Mouse (Mus musculus): ENCODE results near the gene Gm3776. TPM values are rescaled to one million over a fixed set of nuclear protein-coding genes. Genes with fewer than 3 reads are reported as not detected.
"Not testable (repeated sequence)": the region's sequence is repeated elsewhere in the genome, so short reads cannot be mapped to it uniquely, and the experiment has no call there.

Gm3776 gene
- polyA plus RNA-seq, 1 experiment: 0.07 TPM

- peak; percentile 13 for TF ChIP-seq USF1 (IDR thresholded peaks at IDR 0.05; ENCODE audit: low read depth)
- not testable (repeated sequence) for H3ac ChIP-seq (ENCODE audit: control insufficient read depth, insufficient read length); H3K4me3 ChIP-seq; H3K36me3 ChIP-seq (ENCODE audit: control insufficient read depth, insufficient read depth); H3K27me3 ChIP-seq (ENCODE audit: control insufficient read depth, insufficient read depth, insufficient read length); H3K79me2 ChIP-seq (ENCODE audit: control insufficient read depth, insufficient read depth)
- H3K4me2 ChIP-seq (ENCODE audit: low read depth): peak overlapping the region; percentile 3
Measured at GRCm38 (mm10) chr9:78255683-78256470, 1.1 kb upstream of the Gm3776 start.

DNA sequence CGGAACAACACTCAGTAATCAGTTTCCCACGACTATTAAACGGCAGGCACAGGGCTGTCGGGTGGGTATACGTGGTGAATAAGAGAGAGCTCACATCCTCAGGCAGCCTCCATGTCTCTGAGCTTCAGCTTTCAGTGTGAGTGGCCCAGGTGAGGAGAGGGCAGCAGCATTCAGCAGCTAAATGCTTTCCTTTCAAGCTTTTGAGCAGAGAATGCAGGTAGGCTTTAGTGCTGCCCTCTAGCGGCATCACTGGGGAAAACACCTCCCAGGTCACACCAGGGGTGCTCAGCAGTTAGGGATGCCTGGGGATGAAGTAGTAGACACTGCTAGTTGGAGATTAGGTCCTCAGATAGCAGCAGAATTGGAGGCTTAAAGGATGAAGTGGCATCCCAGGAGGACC lies 2.8 kb downstream of the Gm3776 start:
- not testable (repeated sequence) for H3K4me3 ChIP-seq; H3K36me3 ChIP-seq (ENCODE audit: control insufficient read depth, insufficient read depth); H3K27me3 ChIP-seq (ENCODE audit: control insufficient read depth, insufficient read depth, insufficient read length); H3ac ChIP-seq (ENCODE audit: control insufficient read depth, insufficient read length); H3K79me2 ChIP-seq (ENCODE audit: control insufficient read depth, insufficient read depth); H3K4me2 ChIP-seq (ENCODE audit: low read depth)

- H3K4me3 ChIP-seq; H3K36me3 ChIP-seq (ENCODE audit: control insufficient read depth, insufficient read depth); H3K27me3 ChIP-seq (ENCODE audit: control insufficient read depth, insufficient read depth, insufficient read length); H3ac ChIP-seq (ENCODE audit: control insufficient read depth, insufficient read length); H3K79me2 ChIP-seq (ENCODE audit: control insufficient read depth, insufficient read depth): not testable (repeated sequence)
- H3K4me2 ChIP-seq (ENCODE audit: low read depth): peak overlapping the region; percentile 36
Measured at GRCm38 (mm10) chr9:78270945-78271344, 14.0 kb downstream of the Gm3776 start.

- H3ac ChIP-seq (ENCODE audit: control insufficient read depth, insufficient read length); H3K79me2 ChIP-seq (ENCODE audit: control insufficient read depth, insufficient read depth); H3K27me3 ChIP-seq (ENCODE audit: control insufficient read depth, insufficient read depth, insufficient read length); H3K4me3 ChIP-seq; H3K36me3 ChIP-seq (ENCODE audit: control insufficient read depth, insufficient read depth): not testable (repeated sequence)
- peak overlapping the region; percentile 52 for H3K4me2 ChIP-seq (ENCODE audit: low read depth)
Measured at GRCm38 (mm10) chr9:78282002-78282711, 25.2 kb downstream of the Gm3776 start.

DNA sequence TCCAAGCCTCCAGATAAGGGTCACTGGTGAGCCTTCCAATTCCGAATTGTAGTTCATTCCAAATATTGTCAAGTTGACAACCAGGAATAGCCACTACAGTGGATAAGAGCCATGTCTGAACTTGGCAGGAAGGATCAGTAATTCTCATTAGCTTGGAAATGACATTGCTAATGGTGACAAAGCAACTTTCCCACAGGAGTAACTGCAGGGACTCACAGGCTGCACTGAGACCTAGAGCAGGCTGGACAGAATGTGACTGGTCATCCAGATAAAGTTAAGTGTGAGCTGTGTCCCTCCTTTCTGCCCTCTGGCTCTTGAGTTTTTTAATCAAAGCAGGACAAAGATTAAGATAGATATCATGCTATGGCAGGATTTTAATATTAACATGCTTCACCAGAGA lies 32.1 kb downstream of the Gm3776 start:
- H3K36me3 ChIP-seq (ENCODE audit: control insufficient read depth, insufficient read depth); H3K79me2 ChIP-seq (ENCODE audit: control insufficient read depth, insufficient read depth); H3K4me3 ChIP-seq; H3ac ChIP-seq (ENCODE audit: control insufficient read depth, insufficient read length); H3K4me2 ChIP-seq (ENCODE audit: low read depth); H3K27me3 ChIP-seq (ENCODE audit: control insufficient read depth, insufficient read depth, insufficient read length): not testable (repeated sequence)

DNA sequence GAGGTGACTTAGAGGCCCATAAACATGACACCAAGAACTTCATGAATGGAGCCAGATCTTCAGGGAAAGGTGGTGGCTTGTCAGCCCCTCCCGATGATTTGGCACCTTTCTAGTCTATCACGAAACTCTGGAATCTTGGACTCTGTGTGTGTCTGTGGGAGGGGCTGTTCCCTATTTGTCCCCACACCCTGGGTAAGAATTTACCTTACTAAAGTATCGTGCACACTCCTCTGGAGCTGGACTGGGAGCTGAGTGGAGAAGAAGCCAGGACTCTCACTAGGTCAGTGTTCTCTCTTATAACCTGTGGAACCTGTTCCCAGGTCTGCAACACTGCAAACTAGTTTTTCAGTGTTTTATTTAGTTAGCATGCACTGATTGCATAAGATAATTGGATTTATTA lies 32.8 kb downstream of the Gm3776 start, which contains the start of gene Gm10639:
Gene Gm10639 (plus strand): TSS at position 201 of the 400 bp plus-strand sequence.
- H3K36me3 ChIP-seq (ENCODE audit: control insufficient read depth, insufficient read depth); H3K79me2 ChIP-seq (ENCODE audit: control insufficient read depth, insufficient read depth); H3ac ChIP-seq (ENCODE audit: control insufficient read depth, insufficient read length); H3K4me3 ChIP-seq; H3K27me3 ChIP-seq (ENCODE audit: control insufficient read depth, insufficient read depth, insufficient read length); H3K4me2 ChIP-seq (ENCODE audit: low read depth): not testable (repeated sequence)

DNA sequence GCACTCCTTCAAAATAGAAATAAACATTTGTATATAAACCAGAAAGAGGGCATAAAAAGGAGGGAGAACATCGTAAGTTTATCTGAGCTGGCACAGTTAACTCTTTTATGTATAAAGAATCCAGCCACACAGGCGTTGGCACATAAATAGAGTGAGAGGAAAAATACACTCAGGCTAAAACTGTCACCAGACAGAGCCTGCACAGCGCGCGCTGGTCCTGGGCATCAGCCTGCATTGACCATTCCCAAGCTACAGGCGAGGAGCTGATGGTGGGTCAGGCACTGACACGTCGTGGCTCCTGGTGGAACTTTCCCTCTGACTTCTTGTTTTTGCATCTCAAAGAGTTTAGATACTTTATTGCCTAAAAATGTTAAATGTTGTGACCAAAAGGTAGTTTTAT lies 35.5 kb downstream of the Gm3776 start:
- H3K36me3 ChIP-seq (ENCODE audit: control insufficient read depth, insufficient read depth); H3K79me2 ChIP-seq (ENCODE audit: control insufficient read depth, insufficient read depth); H3K4me2 ChIP-seq (ENCODE audit: low read depth); H3K27me3 ChIP-seq (ENCODE audit: control insufficient read depth, insufficient read depth, insufficient read length); H3K4me3 ChIP-seq; H3ac ChIP-seq (ENCODE audit: control insufficient read depth, insufficient read length): not testable (repeated sequence)

DNA sequence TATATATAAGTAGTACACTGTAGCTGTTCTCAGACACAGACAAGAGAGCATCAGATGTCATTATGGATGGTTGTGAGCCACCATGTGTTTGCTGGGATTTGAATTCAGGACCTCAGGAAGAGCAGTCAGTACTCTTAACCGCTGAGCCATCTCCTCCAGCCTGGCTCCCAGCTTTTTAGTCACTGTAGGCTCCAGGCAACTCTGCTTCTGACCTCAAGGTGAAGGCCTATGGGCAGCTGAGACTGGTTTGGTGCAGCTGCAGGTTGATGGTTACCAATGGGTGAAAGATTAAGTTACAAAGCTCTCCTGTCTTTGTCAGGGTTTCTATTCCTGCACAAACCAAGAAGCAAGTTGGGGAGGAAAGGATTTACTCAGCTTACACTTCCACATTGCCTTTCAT lies 36.8 kb downstream of the Gm3776 start:
- H3K79me2 ChIP-seq (ENCODE audit: control insufficient read depth, insufficient read depth); H3K36me3 ChIP-seq (ENCODE audit: control insufficient read depth, insufficient read depth); H3K4me3 ChIP-seq; H3ac ChIP-seq (ENCODE audit: control insufficient read depth, insufficient read length); H3K4me2 ChIP-seq (ENCODE audit: low read depth); H3K27me3 ChIP-seq (ENCODE audit: control insufficient read depth, insufficient read depth, insufficient read length): not testable (repeated sequence)

- H3K36me3 ChIP-seq (ENCODE audit: control insufficient read depth, insufficient read depth); H3K27me3 ChIP-seq (ENCODE audit: control insufficient read depth, insufficient read depth, insufficient read length); H3K79me2 ChIP-seq (ENCODE audit: control insufficient read depth, insufficient read depth); H3K4me3 ChIP-seq; H3K4me2 ChIP-seq (ENCODE audit: low read depth); H3ac ChIP-seq (ENCODE audit: control insufficient read depth, insufficient read length): not testable (repeated sequence)
Measured at GRCm38 (mm10) chr9:78294781-78295180, 37.9 kb downstream of the Gm3776 start.

DNA sequence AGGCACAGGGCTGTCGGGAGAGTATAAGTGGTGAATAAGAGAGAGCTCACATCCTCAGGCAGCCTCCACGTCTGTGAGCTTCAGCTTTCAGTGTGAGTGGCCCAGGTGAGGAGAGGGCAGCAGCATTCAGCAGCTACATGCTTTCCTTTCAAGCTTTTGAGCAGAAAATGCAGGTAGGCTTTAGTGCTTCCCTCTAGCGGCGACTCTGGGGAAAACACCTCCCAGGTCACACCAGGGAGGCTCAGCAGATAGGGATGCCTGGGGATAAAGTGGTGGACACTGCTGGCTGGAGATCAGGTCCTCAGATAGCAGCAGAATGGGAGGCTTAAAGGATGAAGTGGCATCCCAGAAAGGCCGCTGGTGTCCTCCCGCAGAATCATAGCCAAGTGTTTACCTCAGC lies 39.2 kb downstream of the Gm3776 start:
- not testable (repeated sequence) for H3K79me2 ChIP-seq (ENCODE audit: control insufficient read depth, insufficient read depth); H3ac ChIP-seq (ENCODE audit: control insufficient read depth, insufficient read length); H3K4me2 ChIP-seq (ENCODE audit: low read depth); H3K4me3 ChIP-seq; H3K36me3 ChIP-seq (ENCODE audit: control insufficient read depth, insufficient read depth); H3K27me3 ChIP-seq (ENCODE audit: control insufficient read depth, insufficient read depth, insufficient read length)

Measured in myocyte (in vitro differentiated cells).